Comparison of ENCODE assay signal across 9 mouse cellular contexts in the genomic region with DNA sequence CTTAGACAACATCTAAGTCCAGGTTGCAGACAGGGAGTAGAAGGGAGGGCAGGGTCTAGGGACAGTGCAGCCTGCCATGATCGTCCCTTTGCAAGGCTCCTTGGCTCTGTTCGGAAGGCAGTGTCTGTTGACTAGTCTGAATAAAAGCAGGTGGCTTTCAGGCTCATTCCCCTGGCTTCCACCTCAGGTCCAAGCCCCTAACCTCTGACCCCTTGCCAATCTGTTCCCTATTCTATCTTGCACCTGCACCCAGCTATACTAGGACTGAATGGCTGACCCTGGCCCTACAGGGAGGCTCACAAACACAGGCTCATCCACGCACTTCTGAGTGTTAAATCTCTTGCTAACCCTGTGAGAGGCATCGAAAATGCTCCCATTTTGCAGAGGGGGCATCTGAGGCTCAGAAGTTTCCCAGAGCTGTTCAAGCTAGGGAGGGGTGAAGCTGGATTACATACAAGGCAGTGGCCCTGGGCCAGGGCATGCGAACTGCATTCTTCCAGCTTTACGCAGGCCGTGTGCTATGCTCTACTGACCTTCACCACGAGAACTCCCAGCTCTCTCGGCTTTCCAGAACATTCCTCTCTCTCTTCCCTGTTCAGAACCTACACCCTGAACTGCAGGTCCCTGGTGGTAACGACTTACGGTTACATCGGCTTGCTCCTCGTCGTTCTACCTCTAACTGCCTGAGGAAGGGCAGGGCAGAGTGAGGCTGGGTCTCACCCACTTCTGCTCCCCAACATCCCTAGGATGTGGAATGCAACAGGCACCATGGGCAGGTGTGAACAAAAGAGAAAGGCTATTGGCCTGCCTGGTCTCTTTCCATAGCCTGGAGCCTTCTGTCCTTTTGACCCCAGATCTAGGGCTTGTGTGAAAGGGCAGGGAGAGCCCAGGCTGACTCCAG. TPM values are rescaled to one million over a fixed set of nuclear protein-coding genes. Genes with fewer than 3 reads are reported as not detected.
DNase-seq lines count a peak whose midpoint lies in the region; ATAC-seq and TF ChIP-seq lines count a peak whose summit lies in the region.
"Had no signal": no experiment of that assay in that cellular context is flagged by ENCODE, and none has a peak within 500 bp of the region (broad histone marks: within the 10 kb centered on the region; RNA-seq: fewer than 3 reads in every experiment).

No protein-coding gene starts in this region.

- 71% methylated on average over 14 of the region's 14 CpGs for WGBS in kidney, embryonic 14.5 days
- whole genome bisulfite sequencing in heart, embryonic 15.5 days, result 63% methylated on average over 14 of the region's 14 CpGs
- 55% methylated on average over 14 of the region's 14 CpGs for WGBS in lung, postnatal 0 days

- ATAC-seq in kidney, embryonic 14.5 days (ENCODE audit: low FRiP score, low TSS enrichment), result no peak
- peak; percentile 39 for ATAC-seq in heart, embryonic 15.5 days (replicated peaks; ENCODE audit: insufficient number of reproducible peaks, insufficient read depth, low FRiP score, low read depth)
- peak; percentile 42 for ATAC-seq in lung, postnatal 0 days

- H3K36me3 ChIP-seq in kidney, embryonic 14.5 days (ENCODE audit: control insufficient read depth, insufficient read depth, low read length), result peaks cover 4% of the 10 kb centered on the region
- H3K36me3 ChIP-seq in heart, embryonic 15.5 days, result peaks cover under 1% of the 10 kb centered on the region; the same call in 1 of the 2 replicates
- H3K36me3 ChIP-seq in lung, postnatal 0 days (ENCODE audit: insufficient read depth, low read length), result no peaks in the 10 kb centered on the region

- H3K4me2 ChIP-seq in kidney, embryonic 14.5 days (replicated peaks; ENCODE audit: low read depth, low read length), result no peak overlapping the region
- peak overlapping the region; percentile 25; the same call in 1 of the 2 replicates for H3K4me2 ChIP-seq in heart, embryonic 15.5 days
- H3K4me2 ChIP-seq in lung, postnatal 0 days (replicated peaks; ENCODE audit: low read depth, low read length), result no peak overlapping the region
- H3K4me2 ChIP-seq: forebrain, embryonic 13.5 days had no signal

- no peaks in the 10 kb centered on the region for H3K27me3 ChIP-seq in kidney, embryonic 14.5 days (ENCODE audit: control insufficient read depth, insufficient read depth, low read length)
- no peaks in the 10 kb centered on the region for H3K27me3 ChIP-seq in heart, embryonic 15.5 days
- no peaks in the 10 kb centered on the region for H3K27me3 ChIP-seq in lung, postnatal 0 days (replicated peaks; ENCODE audit: insufficient read depth, low read length)
- H3K27me3 ChIP-seq: forebrain, embryonic 13.5 days had no signal

- TF ChIP-seq CTCF in lung, postnatal 0 days (IDR thresholded peaks at IDR 0.05), result no peak

- H3K27ac ChIP-seq in kidney, embryonic 14.5 days (ENCODE audit: low read depth, low read length), result no peak overlapping the region
- peak overlapping the region; percentile 87 for H3K27ac ChIP-seq in heart, embryonic 15.5 days
- H3K27ac ChIP-seq in lung, postnatal 0 days (ENCODE audit: low read length), result peak overlapping the region; percentile 64

- H3K4me3 ChIP-seq in kidney, embryonic 14.5 days (ENCODE audit: low read length), result no peak overlapping the region
- no peak overlapping the region for H3K4me3 ChIP-seq in heart, embryonic 15.5 days
- no peak overlapping the region for H3K4me3 ChIP-seq in lung, postnatal 0 days (ENCODE audit: low read depth, low read length)
- H3K4me3 ChIP-seq: forebrain, embryonic 13.5 days had no signal

- H3K9me3 ChIP-seq in kidney, embryonic 14.5 days (ENCODE audit: control insufficient read depth, low read length), result no peaks in the 10 kb centered on the region
- H3K9me3 ChIP-seq in heart, embryonic 15.5 days (replicated peaks), result no peaks in the 10 kb centered on the region
- H3K9me3 ChIP-seq in lung, postnatal 0 days (ENCODE audit: low read length), result no peaks in the 10 kb centered on the region
- H3K9me3 ChIP-seq: forebrain, embryonic 13.5 days had no signal

- TF ChIP-seq EP300 in lung, postnatal 0 days (IDR thresholded peaks at IDR 0.05), result no peak

- no peak overlapping the region for H3K9ac ChIP-seq in kidney, embryonic 14.5 days (ENCODE audit: low read depth, low read length)
- peak overlapping the region; percentile 19; the same call in 1 of the 2 replicates for H3K9ac ChIP-seq in heart, embryonic 15.5 days
- H3K9ac ChIP-seq in lung, postnatal 0 days (replicated peaks; ENCODE audit: low read depth), result no peak overlapping the region

- H3K4me1 ChIP-seq in kidney, embryonic 14.5 days (ENCODE audit: control insufficient read depth, insufficient read depth, low read length), result peaks cover 40% of the 10 kb centered on the region
- H3K4me1 ChIP-seq in heart, embryonic 15.5 days (replicated peaks), result peaks cover 73% of the 10 kb centered on the region
- H3K4me1 ChIP-seq in lung, postnatal 0 days (ENCODE audit: insufficient read depth, low read depth, low read length), result peaks cover 53% of the 10 kb centered on the region

- peak; percentile 36 for DNase-seq in kidney, adult 18-20 months
- DNase-seq in cerebellum, adult 9-11 months, result peak; percentile 52
- DNase-seq in lung, postnatal 0 days (ENCODE audit: low spot score), result peak; percentile 88
- no peak for DNase-seq in spleen, postnatal 10 days (ENCODE audit: low spot score in 2 of 2)
- DNase-seq in layer of hippocampus, postnatal 36 days, result no peak
- no peak for DNase-seq in T-cell, adult 2 months (ENCODE audit: low spot score)

RNA-seq across cellular contexts. Expression of a gene that starts 13.8 kb away (rescaled TPM):
- 6.3 and 6.4 TPM in 2 replicates for polyA plus RNA-seq in kidney, embryonic 14.5 days (2014; fragmentation: Nextera tagmentation; extraction: Ambion mirVana)
- 1.7 and 2.7 TPM in 2 replicates for polyA plus RNA-seq in heart, embryonic 15.5 days (2015; fragmentation: Nextera tagmentation; extraction: Ambion mirVana)
- 2.5 and 3.1 TPM in 2 replicates for polyA plus RNA-seq in lung, postnatal 0 days (2015; fragmentation: Nextera tagmentation; extraction: Ambion mirVana)
- 10 to 100 TPM; 37.4 to 37.6 TPM for total RNA-seq in layer of hippocampus, postnatal 36 days (2021)

RNA-seq across cellular contexts. Expression of a gene that starts 21.6 kb away (rescaled TPM):
- 0.38 TPM in 1 of 2 replicates, not detected in the other for polyA plus RNA-seq in kidney, embryonic 14.5 days (2014; fragmentation: Nextera tagmentation; extraction: Ambion mirVana)
- polyA plus RNA-seq in heart, embryonic 15.5 days (2015; fragmentation: Nextera tagmentation; extraction: Ambion mirVana), result not detected in 2 replicates
- not detected in 2 replicates for polyA plus RNA-seq in lung, postnatal 0 days (2015; fragmentation: Nextera tagmentation; extraction: Ambion mirVana)
- total RNA-seq in layer of hippocampus, postnatal 36 days (2021), result not detected
- polyA plus RNA-seq: forebrain, embryonic 13.5 days had no signal

RNA-seq across cellular contexts. Expression of a gene that starts 58.3 kb away (rescaled TPM):
- polyA plus RNA-seq in kidney, embryonic 14.5 days (2014; fragmentation: Nextera tagmentation; extraction: Ambion mirVana), result 30.8 and 43.8 TPM in 2 replicates
- 30.4 and 31.4 TPM in 2 replicates for polyA plus RNA-seq in heart, embryonic 15.5 days (2015; fragmentation: Nextera tagmentation; extraction: Ambion mirVana)
- polyA plus RNA-seq in lung, postnatal 0 days (2015; fragmentation: Nextera tagmentation; extraction: Ambion mirVana), result 7.2 and 9.5 TPM in 2 replicates
- 1 to 10 TPM; 3.3 to 5.5 TPM for total RNA-seq in layer of hippocampus, postnatal 36 days (2021)

Comparison
In these comparisons a context has a peak if more than half of its experiments do, and no peak if none do; other contexts are left out.
1. DNase-seq: peak in kidney, adult 18-20 months (single experiment), cerebellum, adult 9-11 months (single experiment) and lung, postnatal 0 days (single experiment); none in spleen, postnatal 10 days (0 of 2), layer of hippocampus, postnatal 36 days (0 of 2) and T-cell, adult 2 months (single experiment).